ENCODE assay signal across 10 mouse cellular contexts in genomic region chr9:21977972-21978371, GRCm38 (mm10). TPM values are rescaled to one million over a fixed set of nuclear protein-coding genes. Genes with fewer than 3 reads are reported as not detected.
A peak's percentile ranks its signal among the peaks of the same experiment; 100 is the strongest.
DNase-seq lines count a peak whose midpoint lies in the region; ATAC-seq and TF ChIP-seq lines count a peak whose summit lies in the region.
"Had no signal": no experiment of that assay in that cellular context is flagged by ENCODE, and none has a peak within 500 bp of the region (broad histone marks: within the 10 kb centered on the region; RNA-seq: fewer than 3 reads in every experiment).

No protein-coding gene starts in this region.

- no peaks in the 10 kb centered on the region for H3K4me1 ChIP-seq in neural tube, embryonic 15.5 days
- H3K4me1 ChIP-seq in embryonic fibroblast, embryonic 13.5 days (ENCODE audit: control insufficient read depth, insufficient read depth, low read length), result no peaks in the 10 kb centered on the region
- H3K4me1 ChIP-seq: neural tube, embryonic 12.5 days had no signal

- no peaks in the 10 kb centered on the region for H3K36me3 ChIP-seq in neural tube, embryonic 15.5 days
- H3K36me3 ChIP-seq in splenic B cell, adult 2 months (ENCODE audit: control insufficient read depth, insufficient read depth, low read length, poor library complexity, severe bottlenecking), result no peaks in the 10 kb centered on the region
- H3K36me3 ChIP-seq: neural tube, embryonic 12.5 days had no signal

- no peak overlapping the region for H3K9ac ChIP-seq in neural tube, embryonic 15.5 days (replicated peaks)
- H3K9ac ChIP-seq: neural tube, embryonic 12.5 days had no signal

- peak; percentile 77 for TF ChIP-seq CTCF in gastrocnemius, adult 2 months (IDR thresholded peaks at IDR 0.05)
- peak; percentile 47; the same call in 1 of the 2 replicates for TF ChIP-seq CTCF in embryonic fibroblast, embryonic 13.5 days (IDR thresholded peaks at IDR 0.05; ENCODE audit: borderline replicate concordance, insufficient read depth, low read length)

- no peak for TF ChIP-seq POLR2A in embryonic fibroblast, embryonic 13.5 days (IDR thresholded peaks at IDR 0.05; ENCODE audit: low read depth, low read length)

- H3K27me3 ChIP-seq in neural tube, embryonic 15.5 days (replicated peaks), result no peaks in the 10 kb centered on the region; the same call in 1 of the 2 replicates
- H3K27me3 ChIP-seq in splenic B cell, adult 2 months (ENCODE audit: control insufficient read depth, insufficient read depth, low read length, poor library complexity, severe bottlenecking), result no peaks in the 10 kb centered on the region
- H3K27me3 ChIP-seq: neural tube, embryonic 12.5 days had no signal

- peak; percentile 40 for DNase-seq in gastrocnemius, adult 2 months
- no peak for DNase-seq in gastrocnemius, postnatal 14 days
- peak; percentile 33 for DNase-seq in neural tube, embryonic 10.5 days (ENCODE audit: extremely low spot score, low spot score)
- DNase-seq in splenic B cell, adult 2 months (ENCODE audit: low read depth, low spot score), result peak; percentile 72
- DNase-seq in urinary bladder, adult 18-20 months (ENCODE audit: low spot score in 2 of 2), result no peak

- H3K4me2 ChIP-seq in neural tube, embryonic 15.5 days, result no peak overlapping the region
- H3K4me2 ChIP-seq: neural tube, embryonic 12.5 days had no signal

- no peak overlapping the region for H3K4me3 ChIP-seq in gastrocnemius, adult 2 months
- H3K4me3 ChIP-seq in neural tube, embryonic 15.5 days (replicated peaks), result no peak overlapping the region
- no peak overlapping the region for H3K4me3 ChIP-seq in embryonic fibroblast, embryonic 13.5 days (ENCODE audit: insufficient read depth, low read length)
- H3K4me3 ChIP-seq: neural tube, embryonic 12.5 days had no signal

- H3K27ac ChIP-seq in gastrocnemius, adult 2 months, result no peak overlapping the region
- no peak overlapping the region for H3K27ac ChIP-seq in neural tube, embryonic 15.5 days (replicated peaks)
- H3K27ac ChIP-seq in embryonic fibroblast, embryonic 13.5 days (ENCODE audit: insufficient read depth, low read length), result no peak overlapping the region
- H3K27ac ChIP-seq: neural tube, embryonic 12.5 days had no signal

- ATAC-seq in neural tube, embryonic 15.5 days (ENCODE audit: low FRiP score), result no peak
- ATAC-seq in activated CD4-positive, CD25-positive, alpha-beta regulatory T cell, adult 4 months, result no peak

- WGBS in neural tube, embryonic 15.5 days, result 23% methylated on average over 2 of the region's 2 CpGs

- no peaks in the 10 kb centered on the region for H3K9me3 ChIP-seq in neural tube, embryonic 15.5 days (replicated peaks)
- H3K9me3 ChIP-seq: neural tube, embryonic 12.5 days had no signal

- intact Hi-C loops in gastrocnemius, adult 2 months (cut with DNase I), result loop anchor here (5.0 kb wide), 1 partner anchor 164 kb away; no protein-coding TSS in a partner anchor
- intact Hi-C loops in gastrocnemius, postnatal 14 days (cut with DNase I; ENCODE audit: low total_unique reads), result loop anchor here (10.0 kb wide), 1 partner anchor 167 kb away; no protein-coding TSS in a partner anchor

RNA-seq across cellular contexts. Expression of gene Rgl3, which starts 11.3 kb away (rescaled TPM):
- total RNA-seq in gastrocnemius, adult 2 months (2021), result under 1 TPM; 0.28 to 0.69 TPM
- under 1 TPM; 0.18 to 0.21 TPM for total RNA-seq in gastrocnemius, postnatal 14 days (2021)
- 1.6 and 4.6 TPM in 2 replicates for polyA plus RNA-seq in neural tube, embryonic 15.5 days (2015; fragmentation: Nextera tagmentation; extraction: Ambion mirVana)
- polyA plus RNA-seq in embryonic fibroblast, embryonic 13.5 days (2011; ENCODE audit: insufficient read length, low read depth, missing spikeins), result 1.2 and 2.4 TPM in 2 replicates
- not detected for polyA plus RNA-seq in activated CD4-positive, CD25-positive, alpha-beta regulatory T cell, adult 4 months (2017; shearing (Covaris generic))
- total RNA-seq: hematopoietic stem cell, adult 5-6 weeks had no signal

RNA-seq across cellular contexts. Expression of gene Epor, which starts 14.7 kb away (rescaled TPM):
- total RNA-seq in gastrocnemius, adult 2 months (2021), result under 1 TPM; 0.23 to 0.25 TPM
- total RNA-seq in gastrocnemius, postnatal 14 days (2021), result 1 to 10 TPM; 1.3 to 2.2 TPM
- 1.0 and 2.2 TPM in 2 replicates for polyA plus RNA-seq in neural tube, embryonic 15.5 days (2015; fragmentation: Nextera tagmentation; extraction: Ambion mirVana)
- not detected in 2 replicates for polyA plus RNA-seq in embryonic fibroblast, embryonic 13.5 days (2011; ENCODE audit: insufficient read length, low read depth, missing spikeins)
- polyA plus RNA-seq in activated CD4-positive, CD25-positive, alpha-beta regulatory T cell, adult 4 months (2017; shearing (Covaris generic)), result under 1 TPM in 1 of 2 experiments, not detected in 1; 0.36 TPM

RNA-seq across cellular contexts. Expression of gene Swsap1, which starts 22.4 kb away (rescaled TPM):
- 1 to 10 TPM; 1.7 to 3.1 TPM for total RNA-seq in gastrocnemius, adult 2 months (2021)
- total RNA-seq in gastrocnemius, postnatal 14 days (2021), result 1 to 10 TPM; 2.7 to 3.6 TPM
- 9.5 and 10.8 TPM in 2 replicates for polyA plus RNA-seq in neural tube, embryonic 15.5 days (2015; fragmentation: Nextera tagmentation; extraction: Ambion mirVana)
- polyA plus RNA-seq in embryonic fibroblast, embryonic 13.5 days (2011; ENCODE audit: insufficient read length, low read depth, missing spikeins), result 5.7 and 6.9 TPM in 2 replicates
- polyA plus RNA-seq in activated CD4-positive, CD25-positive, alpha-beta regulatory T cell, adult 4 months (2017; shearing (Covaris generic)), result 1 to 10 TPM; 2.1 to 3.8 TPM

RNA-seq across cellular contexts. Expression of gene Ccdc151, which starts 24.5 kb away (rescaled TPM):
- not detected for total RNA-seq in gastrocnemius, adult 2 months (2021)
- not detected for total RNA-seq in gastrocnemius, postnatal 14 days (2021)
- 4.0 and 4.5 TPM in 2 replicates for polyA plus RNA-seq in neural tube, embryonic 15.5 days (2015; fragmentation: Nextera tagmentation; extraction: Ambion mirVana)
- polyA plus RNA-seq in embryonic fibroblast, embryonic 13.5 days (2011; ENCODE audit: insufficient read length, low read depth, missing spikeins), result 0.32 TPM in 1 of 2 replicates, not detected in the other
- not detected for polyA plus RNA-seq in activated CD4-positive, CD25-positive, alpha-beta regulatory T cell, adult 4 months (2017; shearing (Covaris generic))
- total RNA-seq: hematopoietic stem cell, adult 5-6 weeks had no signal

RNA-seq across cellular contexts. Expression of gene Prkcsh, which starts 24.6 kb away (rescaled TPM):
- 10 to 100 TPM; 27.8 to 32.6 TPM for total RNA-seq in gastrocnemius, adult 2 months (2021)
- 10 to 100 TPM; 28.6 to 29.8 TPM for total RNA-seq in gastrocnemius, postnatal 14 days (2021)
- 93.8 and 99.4 TPM in 2 replicates for polyA plus RNA-seq in neural tube, embryonic 15.5 days (2015; fragmentation: Nextera tagmentation; extraction: Ambion mirVana)
- polyA plus RNA-seq in embryonic fibroblast, embryonic 13.5 days (2011; ENCODE audit: insufficient read length, low read depth, missing spikeins), result 144 and 153 TPM in 2 replicates
- 10 to 100 TPM; 28.9 to 43.9 TPM for polyA plus RNA-seq in activated CD4-positive, CD25-positive, alpha-beta regulatory T cell, adult 4 months (2017; shearing (Covaris generic))

Comparison
In these comparisons a context has a peak if more than half of its experiments do, and no peak if none do; other contexts are left out.
1. DNase-seq: peak in gastrocnemius, adult 2 months (single experiment), neural tube, embryonic 10.5 days (single experiment) and splenic B cell, adult 2 months (single experiment); none in gastrocnemius, postnatal 14 days (single experiment) and urinary bladder, adult 18-20 months (0 of 2).